Mouse (Mus musculus): ENCODE data around the gene Gm826. TPM values are rescaled to one million over a fixed set of nuclear protein-coding genes. Genes with fewer than 3 reads are reported as not detected.

Gene Gm826
- polyA plus RNA-seq, 1 experiment from 2014 or later = 14.5 TPM

DNA sequence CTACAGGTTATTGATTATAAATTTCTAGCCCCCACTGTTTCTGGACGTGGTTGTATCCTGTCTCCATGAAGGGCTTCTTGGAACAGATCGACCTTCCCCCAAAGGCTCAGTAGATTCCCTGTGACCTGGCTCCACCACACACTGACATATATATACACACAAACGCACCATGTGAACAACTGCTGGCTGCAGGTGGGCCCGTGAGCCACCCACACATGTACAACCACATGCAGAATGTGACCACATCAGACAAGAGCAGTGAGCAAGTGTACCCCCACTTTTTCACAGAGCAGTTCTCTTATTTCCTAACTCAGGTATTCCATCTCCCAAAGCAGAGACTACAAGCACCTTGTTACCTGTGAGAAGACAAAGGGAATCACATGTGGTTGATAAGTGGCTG, 6.2 kb downstream of the Gm826 start:
- H3K4me2 ChIP-seq = 0 out of 2 replicates have a peak overlapping the region, but pooled peaks have one; percentile 55
- WGBS = 69% methylated on average over 4 of the region's 4 CpGs
- no peaks in the 10 kb centered on the region for H3K36me3 ChIP-seq
- 0 out of 2 replicates have a peak, but pooled peaks cover 4% of the 10 kb centered on the region for H3K27me3 ChIP-seq
- no peak overlapping the region for H3K4me3 ChIP-seq
- no peak overlapping the region for H3K9ac ChIP-seq
- H3K9me3 ChIP-seq (replicated peaks) = no peaks in the 10 kb centered on the region
- H3K27ac ChIP-seq = 0 out of 2 replicates have a peak overlapping the region, but pooled peaks have one; percentile 79
- H3K4me1 ChIP-seq (replicated peaks) = peaks cover 27% of the 10 kb centered on the region
- ATAC-seq (replicated peaks; ENCODE audit: insufficient number of reproducible peaks, insufficient read depth, low FRiP score, low read depth) = no peak

- H3K9ac ChIP-seq = peak overlapping the region; percentile 44; the same call in 1 of the 2 replicates
- H3K4me2 ChIP-seq = peak overlapping the region; percentile 55
- 0 out of 2 replicates have a peak, but pooled peaks cover 4% of the 10 kb centered on the region for H3K27me3 ChIP-seq
- H3K27ac ChIP-seq = peak overlapping the region; percentile 79
- peak; percentile 65 for ATAC-seq (replicated peaks; ENCODE audit: insufficient number of reproducible peaks, insufficient read depth, low FRiP score, low read depth)
- 4% methylated on average over 4 of the region's 4 CpGs for WGBS
- H3K9me3 ChIP-seq (replicated peaks) = no peaks in the 10 kb centered on the region
- peaks cover 30% of the 10 kb centered on the region for H3K4me1 ChIP-seq (replicated peaks)
- peak overlapping the region; percentile 25 for H3K4me3 ChIP-seq
- no peaks in the 10 kb centered on the region for H3K36me3 ChIP-seq
Measured at GRCm38 (mm10) chr2:160327167-160327566, 6.8 kb downstream of the Gm826 start.

GRCm38 (mm10) chr2:160325105-160325644, 8.8 kb downstream of the Gm826 start:
- no peak overlapping the region for H3K9ac ChIP-seq

GRCm38 (mm10) chr2:160321829-160322228, 12.1 kb downstream of the Gm826 start:
- Histone ChIP-seq H3K4me2 (peak overlapping the region; percentile 22; the same call in 1 of the 2 replicates), H3K9me3 (replicated peaks) (no peaks in the 10 kb centered on the region), H3K9ac (no peak overlapping the region), H3K36me3 (no peaks in the 10 kb centered on the region), H3K27ac (no peak overlapping the region), H3K4me1 (replicated peaks) (peaks cover 15% of the 10 kb centered on the region), H3K27me3 (0 out of 2 replicates have a peak, but pooled peaks cover 9% of the 10 kb centered on the region), H3K4me3 (no peak overlapping the region)
- ATAC-seq (replicated peaks; ENCODE audit: insufficient number of reproducible peaks, insufficient read depth, low FRiP score, low read depth) = peak; percentile 50
- WGBS = 27% methylated on average over 4 of the region's 4 CpGs

More at GRCm38 (mm10) chr2:160325105-160325644, 8.8 kb downstream of the Gm826 start:
- peaks cover 35% of the 10 kb centered on the region for H3K4me1 ChIP-seq (replicated peaks)
- H3K4me2 ChIP-seq = no peak overlapping the region
- WGBS = 72% methylated on average over 6 of the region's 6 CpGs
- H3K4me3 ChIP-seq = no peak overlapping the region
- ATAC-seq (replicated peaks; ENCODE audit: insufficient number of reproducible peaks, insufficient read depth, low FRiP score, low read depth) = no peak
- no peaks in the 10 kb centered on the region for H3K9me3 ChIP-seq (replicated peaks)
- no peaks in the 10 kb centered on the region for H3K36me3 ChIP-seq
- H3K27me3 ChIP-seq = 0 out of 2 replicates have a peak, but pooled peaks cover 9% of the 10 kb centered on the region
- H3K27ac ChIP-seq = no peak overlapping the region

GRCm38 (mm10) chr2:160318255-160318654, 15.7 kb downstream of the Gm826 start:
- Histone ChIP-seq H3K9ac (no peak overlapping the region), H3K4me3 (no peak overlapping the region), H3K4me1 (replicated peaks) (peaks cover 18% of the 10 kb centered on the region), H3K4me2 (no peak overlapping the region), H3K9me3 (replicated peaks) (no peaks in the 10 kb centered on the region), H3K27me3 (peaks cover 22% of the 10 kb centered on the region; the same call in 1 of the 2 replicates), H3K36me3 (no peaks in the 10 kb centered on the region), H3K27ac (no peak overlapping the region)
- WGBS = 51% methylated on average over 4 of the region's 4 CpGs
- ATAC-seq (replicated peaks; ENCODE audit: insufficient number of reproducible peaks, insufficient read depth, low FRiP score, low read depth) = no peak

- Histone ChIP-seq H3K27me3 (peaks cover 26% of the 10 kb centered on the region), H3K9me3 (replicated peaks) (no peaks in the 10 kb centered on the region), H3K9ac (no peak overlapping the region), H3K4me3 (no peak overlapping the region), H3K4me2 (no peak overlapping the region), H3K36me3 (no peaks in the 10 kb centered on the region), H3K4me1 (replicated peaks) (0 out of 2 replicates have a peak, but pooled peaks cover 10% of the 10 kb centered on the region), H3K27ac (no peak overlapping the region)
- 48% methylated on average over 12 of the region's 12 CpGs for WGBS
- 0 out of 2 replicates have a peak, but pooled peaks have one; percentile 58 for ATAC-seq (replicated peaks; ENCODE audit: insufficient number of reproducible peaks, insufficient read depth, low FRiP score, low read depth)
Measured at GRCm38 (mm10) chr2:160313595-160314007, 20.4 kb downstream of the Gm826 start.

DNA sequence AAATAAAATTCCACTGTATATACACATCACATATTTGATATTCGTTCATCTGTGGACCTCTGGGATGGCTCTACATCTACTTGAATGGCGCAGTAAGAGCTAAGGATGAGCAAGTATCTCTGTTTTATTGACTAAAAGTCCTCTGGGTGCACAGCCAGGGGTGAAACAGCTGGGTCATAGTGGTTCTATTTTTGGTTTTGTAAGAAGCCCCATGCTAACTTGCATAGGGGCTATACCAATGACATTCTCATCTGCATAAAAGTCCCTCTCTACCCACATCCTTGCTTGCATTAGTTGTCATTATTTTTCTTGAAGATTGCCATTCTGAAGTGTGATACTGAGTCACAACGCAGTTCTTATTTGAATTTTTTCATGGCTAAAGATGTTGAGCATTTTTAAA, 28.9 kb downstream of the Gm826 start:
- H3K9ac ChIP-seq = no peak overlapping the region
- H3K9me3 ChIP-seq (replicated peaks) = no peaks in the 10 kb centered on the region
- no peak overlapping the region for H3K27ac ChIP-seq
- no peak for ATAC-seq (replicated peaks; ENCODE audit: insufficient number of reproducible peaks, insufficient read depth, low FRiP score, low read depth)
- H3K36me3 ChIP-seq = no peaks in the 10 kb centered on the region
- WGBS = 76% methylated on average over 3 of the region's 3 CpGs
- no peak overlapping the region for H3K4me3 ChIP-seq
- no peaks in the 10 kb centered on the region for H3K4me1 ChIP-seq (replicated peaks)
- no peak overlapping the region for H3K4me2 ChIP-seq
- H3K27me3 ChIP-seq = peaks cover 5% of the 10 kb centered on the region; the same call in 1 of the 2 replicates

GRCm38 (mm10) chr2:160303992-160304391, 30.0 kb downstream of the Gm826 start:
- WGBS = 81% methylated on average over 2 of the region's 2 CpGs
- H3K4me1 ChIP-seq (replicated peaks) = no peaks in the 10 kb centered on the region
- H3K27me3 ChIP-seq = no peaks in the 10 kb centered on the region
- H3K4me2 ChIP-seq = no peak overlapping the region
- no peaks in the 10 kb centered on the region for H3K9me3 ChIP-seq (replicated peaks)
- no peak for ATAC-seq (replicated peaks; ENCODE audit: insufficient number of reproducible peaks, insufficient read depth, low FRiP score, low read depth)
- H3K9ac ChIP-seq = no peak overlapping the region
- no peak overlapping the region for H3K4me3 ChIP-seq
- H3K36me3 ChIP-seq = no peaks in the 10 kb centered on the region
- no peak overlapping the region for H3K27ac ChIP-seq

DNA sequence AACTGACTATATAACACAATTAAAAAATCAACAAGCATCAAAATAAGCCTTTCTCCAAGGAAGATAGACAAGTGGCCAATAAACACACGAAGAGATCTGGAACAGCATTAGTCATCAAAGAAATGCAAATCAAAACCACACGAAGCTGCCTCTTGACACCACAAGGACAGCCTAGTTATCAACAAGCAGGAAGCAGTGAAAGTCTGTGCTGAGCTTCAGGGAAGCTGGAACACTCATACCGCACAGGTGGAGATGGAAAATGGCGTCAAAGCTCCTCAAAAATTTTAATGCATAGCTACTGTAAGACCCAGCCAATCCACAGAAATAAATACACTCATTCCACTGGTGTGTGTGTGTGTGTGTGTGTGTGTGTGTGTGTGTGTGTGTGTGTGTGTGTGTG, 31.9 kb downstream of the Gm826 start:
- Histone ChIP-seq H3K4me2 (no peak overlapping the region), H3K36me3 (no peaks in the 10 kb centered on the region), H3K27ac (no peak overlapping the region), H3K27me3 (no peaks in the 10 kb centered on the region), H3K4me1 (replicated peaks) (no peaks in the 10 kb centered on the region), H3K9ac (no peak overlapping the region), H3K4me3 (no peak overlapping the region), H3K9me3 (replicated peaks) (no peaks in the 10 kb centered on the region)
- WGBS = 59% methylated on average over 4 of the region's 4 CpGs
- no peak for ATAC-seq (replicated peaks; ENCODE audit: insufficient number of reproducible peaks, insufficient read depth, low FRiP score, low read depth)

- H3K4me2 ChIP-seq = no peak overlapping the region
- H3K36me3 ChIP-seq = no peaks in the 10 kb centered on the region
- no peak for ATAC-seq (replicated peaks; ENCODE audit: insufficient number of reproducible peaks, insufficient read depth, low FRiP score, low read depth)
- H3K27ac ChIP-seq = no peak overlapping the region
- no peaks in the 10 kb centered on the region for H3K9me3 ChIP-seq (replicated peaks)
- H3K27me3 ChIP-seq = no peaks in the 10 kb centered on the region
- no peaks in the 10 kb centered on the region for H3K4me1 ChIP-seq (replicated peaks)
- H3K9ac ChIP-seq = no peak overlapping the region
- no peak overlapping the region for H3K4me3 ChIP-seq
Measured at GRCm38 (mm10) chr2:160298586-160298985, 35.4 kb downstream of the Gm826 start.

- Histone ChIP-seq H3K4me2 (no peak overlapping the region), H3K36me3 (no peaks in the 10 kb centered on the region), H3K27me3 (0 out of 2 replicates have a peak, but pooled peaks cover 2% of the 10 kb centered on the region), H3K9ac (no peak overlapping the region), H3K4me3 (no peak overlapping the region), H3K4me1 (replicated peaks) (no peaks in the 10 kb centered on the region), H3K27ac (no peak overlapping the region), H3K9me3 (replicated peaks) (no peaks in the 10 kb centered on the region)
- ATAC-seq (replicated peaks; ENCODE audit: insufficient number of reproducible peaks, insufficient read depth, low FRiP score, low read depth) = no peak
- 68% methylated on average over 10 of the region's 10 CpGs for WGBS
Measured at GRCm38 (mm10) chr2:160288538-160289151, 45.3 kb downstream of the Gm826 start.
